Mouse (Mus musculus) 416B (cell line): ENCODE measurements at regions not wholly inside any gene's neighbourhood (a gene's known extent, or its start where the extent isn't known, plus 50 kb on each side); places are given as distances from the start of the nearest gene placed in this dataset.
A peak's percentile ranks its signal among the peaks of the same experiment; 100 is the strongest.

ENCODE experiments used
- DNase-seq: peaks from one replicate; pipeline ENCODE4 v3.0.0; 2011; ENCODE audit warnings: low read depth

- peak; percentile 80 for DNase-seq
Measured at GRCm38 (mm10) chr1:133549816-133550215, 60.3 kb downstream of the Snrpe start.

- DNase-seq: no peak
Measured at GRCm38 (mm10) chr1:133548971-133549370, 61.1 kb downstream of the Snrpe start.

GRCm38 (mm10) chr1:133547541-133547940 lies 62.5 kb downstream of the Snrpe start:
- DNase-seq: no peak

- no peak for DNase-seq
Measured at GRCm38 (mm10) chr1:133544996-133545395, 65.1 kb downstream of the Snrpe start.

GRCm38 (mm10) chr1:133543751-133544150 lies 66.3 kb downstream of the Snrpe start:
- DNase-seq: no peak

GRCm38 (mm10) chr1:133541996-133542775 lies 67.9 kb downstream of the Snrpe start:
- DNase-seq: no peak

GRCm38 (mm10) chr1:133530698-133531097 lies 79.4 kb downstream of the Snrpe start:
- DNase-seq: no peak

GRCm38 (mm10) chr1:133529817-133530216 lies 80.3 kb downstream of the Snrpe start:
- no peak for DNase-seq

- no peak for DNase-seq
Measured at GRCm38 (mm10) chr1:133527651-133528385, 82.3 kb downstream of the Snrpe start.

GRCm38 (mm10) chr1:133522825-133523224 lies 87.3 kb downstream of the Snrpe start:
- DNase-seq: no peak

GRCm38 (mm10) chr1:133520652-133521051 lies 89.4 kb downstream of the Snrpe start:
- DNase-seq: no peak

GRCm38 (mm10) chr1:133517020-133517419 lies 92.8 kb upstream of the Sox13 start:
- no peak for DNase-seq

GRCm38 (mm10) chr1:133504116-133504515 lies 79.9 kb upstream of the Sox13 start:
- DNase-seq: no peak

- DNase-seq: no peak
Measured at GRCm38 (mm10) chr1:133503336-133503735, 79.2 kb upstream of the Sox13 start.

GRCm38 (mm10) chr1:133501016-133501415 lies 76.8 kb upstream of the Sox13 start:
- no peak for DNase-seq

GRCm38 (mm10) chr1:133492986-133493741 lies 69.0 kb upstream of the Sox13 start:
- DNase-seq: no peak

- DNase-seq: no peak
Measured at GRCm38 (mm10) chr1:133492291-133492985, 68.3 kb upstream of the Sox13 start.

GRCm38 (mm10) chr1:133491857-133492290 lies 67.7 kb upstream of the Sox13 start:
- no peak for DNase-seq

GRCm38 (mm10) chr1:133487171-133487901 lies 63.2 kb upstream of the Sox13 start:
- DNase-seq: no peak

GRCm38 (mm10) chr1:133486370-133486769 lies 62.2 kb upstream of the Sox13 start:
- DNase-seq: no peak

- DNase-seq: no peak
Measured at GRCm38 (mm10) chr1:133482891-133483290, 58.7 kb upstream of the Sox13 start.
